Mouse (Mus musculus) bone marrow macrophage, adult 2 months (primary cell): ENCODE results near the gene Pold4.

ENCODE experiments used
- CTCF ChIP-seq: IDR thresholded peaks from 2 replicates; pipeline ENCODE4 v1.5.1; 2012; ENCODE audit warnings: low read depth, mild to moderate bottlenecking, low read length, moderate library complexity
- POLR2A ChIP-seq: IDR thresholded peaks from 2 replicates; pipeline ENCODE4 v1.6.1; 2012; ENCODE audit warnings: mild to moderate bottlenecking, low read depth, low read length, borderline replicate concordance

- TF ChIP-seq CTCF (no peak), POLR2A (no peak)
These were observed 37.5 kb upstream of the Pold4 start for GRCm38 (mm10) chr19:4194021-4194724.
